Mouse (Mus musculus) liver, postnatal 0 days (tissue): ENCODE measurements around the gene Usp6nl.

Source experiments
- CTCF ChIP-seq: sonication (generic); IDR thresholded peaks from 2 replicates; pipeline ENCODE4 v1.5.1; 2016; ENCODE audit warnings: antibody characterized with exemption, low read depth
- EP300 ChIP-seq: IDR thresholded peaks from 2 replicates; pipeline ENCODE4 v1.6.1; 2016; ENCODE audit warnings: antibody characterized with exemption, low read depth, mild to moderate bottlenecking

DNA sequence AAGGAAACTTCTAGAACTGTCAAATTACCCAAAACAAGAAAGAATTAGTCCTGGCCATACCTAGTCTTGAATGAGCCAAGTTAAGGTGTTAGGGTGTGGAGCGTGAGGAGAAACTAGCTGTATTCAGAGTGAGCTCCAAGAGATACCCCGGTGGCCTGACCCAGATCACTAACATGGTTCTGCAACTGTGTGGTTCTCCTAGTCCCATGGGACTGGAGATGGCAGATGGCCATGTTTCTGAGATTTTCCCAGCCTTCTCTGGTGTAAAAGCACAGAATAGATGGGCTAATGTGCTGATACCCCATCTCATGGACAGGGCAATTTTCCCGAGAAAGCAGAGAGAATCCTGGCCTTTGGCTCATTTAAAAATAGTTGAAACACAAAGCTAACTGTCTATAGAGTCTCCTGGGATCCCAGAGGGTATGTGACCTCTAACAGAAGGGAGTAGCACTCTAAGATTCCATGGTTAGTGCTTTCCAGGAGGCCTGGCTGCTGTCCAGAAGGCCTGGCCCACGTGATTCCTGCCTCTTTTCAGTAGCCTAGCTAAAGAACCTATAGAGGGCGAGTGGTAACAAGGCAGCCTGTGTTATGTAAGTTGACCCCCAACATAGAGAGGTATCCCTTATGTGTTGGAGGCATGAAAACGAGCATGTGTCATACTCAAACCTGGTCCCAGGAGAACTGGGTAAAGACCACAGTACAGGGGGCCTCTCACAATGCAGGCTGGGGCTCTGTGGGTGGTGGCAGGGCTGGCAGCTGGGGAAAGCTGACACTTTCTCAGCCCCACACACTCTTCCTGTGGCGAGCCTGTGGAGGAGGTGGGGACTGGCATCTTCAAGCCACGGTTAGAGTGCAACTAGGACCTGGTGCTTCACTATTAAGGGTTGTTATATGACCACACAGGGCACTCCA, 160.9 kb downstream of the Usp6nl start:
- TF ChIP-seq EP300 (no peak), CTCF (0 out of 2 replicates have a peak, but pooled peaks have one; percentile 2)
